Mouse (Mus musculus) limb, embryonic 11.5 days (tissue): Measurements from ENCODE around the gene Bcl9l. TPM values are rescaled to one million over a fixed set of nuclear protein-coding genes. Genes with fewer than 3 reads are reported as not detected.

Source experiments
- ATAC-seq: fragments of 200-750 bp; cut with Nextera tagmentation; 2 replicates; pipeline ENCODE4 v1.8.0; 2017; ENCODE audit warnings: low read depth; ENCODE audit not compliant: insufficient number of reproducible peaks, low FRiP score, low TSS enrichment
- DNase-seq: peaks from one replicate; pipeline ENCODE4 v3.0.0-alpha.2; 2015; ENCODE audit warnings: low spot score
- H3K27ac ChIP-seq: fragments of 300-500 bp; sonication (generic); replicated peaks from 2 replicates; pipeline ENCODE4 v1.5.1; 2014; ENCODE audit warnings: low read depth, mild to moderate bottlenecking, low read length
- H3K27me3 ChIP-seq: fragments of 300-500 bp; sonication (generic); 2 replicates; pipeline ENCODE4 v1.6.1; 2014; ENCODE audit warnings: mild to moderate bottlenecking, low read length, mixed read lengths; ENCODE audit not compliant: control insufficient read depth, insufficient read depth
- H3K36me3 ChIP-seq: fragments of 300-500 bp; sonication (generic); 2 replicates; pipeline ENCODE4 v1.6.1; 2014; ENCODE audit warnings: mild to moderate bottlenecking, low read length, moderate library complexity, mixed read lengths; ENCODE audit not compliant: control insufficient read depth, insufficient read depth
- H3K4me1 ChIP-seq: fragments of 300-500 bp; sonication (generic); 2 replicates; pipeline ENCODE4 v1.6.1; 2014; ENCODE audit warnings: low read length, mixed read lengths; ENCODE audit not compliant: control insufficient read depth, insufficient read depth
- H3K4me2 ChIP-seq: fragments of 300-500 bp; sonication (generic); 2 replicates; pipeline ENCODE4 v1.6.1; 2014; ENCODE audit warnings: low read depth, mild to moderate bottlenecking, moderate library complexity; ENCODE audit not compliant: severe bottlenecking
- H3K4me3 ChIP-seq: fragments of 300-500 bp; sonication (generic); 2 replicates; pipeline ENCODE4 v1.5.1; 2014; ENCODE audit warnings: low read depth, low read length
- H3K9ac ChIP-seq: fragments of 300-500 bp; sonication (generic); 2 replicates; pipeline ENCODE4 v1.6.1; 2014; ENCODE audit warnings: mild to moderate bottlenecking, low read length
- H3K9me3 ChIP-seq: fragments of 300-500 bp; sonication (generic); 2 replicates; pipeline ENCODE4 v1.6.1; 2016; ENCODE audit warnings: low read length; ENCODE audit not compliant: control insufficient read depth
- WGBS: fragments of 180-500 bp; shearing (Covaris S2); extraction: QIAGEN DNeasy Blood & Tissue Kit; methylation state at CpG from one replicate; pipeline ENCODE4 v1.1.7; 2014; 5-methylcytosine and 5-hydroxymethylcytosine counted together
- polyA plus RNA-seq: library from polyadenylated mRNA; unstranded; fragments of >200 nt; fragmentation: Nextera tagmentation; extraction: Ambion mirVana; gene quantifications from 2 replicates; pipeline ENCODE4 v1.2.1, GENCODE M21; 2014

Bcl9l gene
- polyA plus RNA-seq, 1 experiment from 2014 or later, result 11.6 TPM

DNA sequence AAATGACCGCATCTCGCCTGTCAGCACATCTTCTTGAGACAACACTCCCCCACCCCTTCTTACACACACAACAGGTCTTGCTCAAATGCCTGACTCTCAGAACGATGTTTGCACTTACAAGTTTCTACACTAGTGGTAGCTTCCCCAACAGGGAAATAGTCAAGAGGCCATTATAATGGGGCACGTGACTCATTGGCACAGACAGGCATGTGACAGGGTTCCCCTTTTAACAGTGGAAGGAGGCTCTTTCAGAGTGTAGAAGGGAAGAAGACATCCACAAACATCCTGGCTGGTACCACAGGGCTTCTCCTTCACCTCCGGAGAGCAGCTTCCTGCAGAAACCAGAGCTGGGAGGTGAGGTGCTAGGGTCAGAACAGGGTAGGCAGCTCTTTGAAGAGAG, 20.7 kb upstream of the Bcl9l start:
- no peak for DNase-seq
- no peak overlapping the region for H3K27ac ChIP-seq
- H3K4me2 ChIP-seq, result no peak overlapping the region
- no peaks in the 10 kb centered on the region for H3K27me3 ChIP-seq
- no peaks in the 10 kb centered on the region for H3K9me3 ChIP-seq
- no peak overlapping the region for H3K9ac ChIP-seq
- 83% methylated on average over 5 of the region's 5 CpGs for WGBS
- H3K4me1 ChIP-seq, result 0 out of 2 replicates have a peak, but pooled peaks cover 2% of the 10 kb centered on the region
- H3K4me3 ChIP-seq, result no peak overlapping the region
- ATAC-seq, result no peak
- H3K36me3 ChIP-seq, result no peaks in the 10 kb centered on the region

DNA sequence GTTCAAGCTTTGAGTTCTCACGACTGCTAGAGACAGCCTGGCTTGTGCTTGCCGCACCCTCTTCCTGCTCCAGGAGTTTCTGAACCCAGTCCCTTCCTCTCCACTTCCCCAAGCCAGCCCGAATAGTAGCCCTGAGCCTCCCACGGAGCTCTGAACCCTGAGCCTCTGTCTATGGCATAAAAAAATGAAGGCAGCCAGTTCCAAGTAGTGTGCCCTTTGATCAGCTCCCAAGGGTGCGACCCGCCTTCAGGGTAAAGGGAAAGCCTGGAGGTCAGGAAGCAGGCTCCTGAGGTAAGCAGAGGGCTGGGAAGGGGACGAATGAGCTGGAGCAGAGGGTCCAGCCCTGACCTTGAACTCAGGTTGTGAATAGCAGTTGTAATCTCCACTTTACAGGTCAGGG, 14.4 kb upstream of the Bcl9l start:
- H3K36me3 ChIP-seq, result no peaks in the 10 kb centered on the region
- 58% methylated on average over 7 of the region's 7 CpGs for WGBS

DNA sequence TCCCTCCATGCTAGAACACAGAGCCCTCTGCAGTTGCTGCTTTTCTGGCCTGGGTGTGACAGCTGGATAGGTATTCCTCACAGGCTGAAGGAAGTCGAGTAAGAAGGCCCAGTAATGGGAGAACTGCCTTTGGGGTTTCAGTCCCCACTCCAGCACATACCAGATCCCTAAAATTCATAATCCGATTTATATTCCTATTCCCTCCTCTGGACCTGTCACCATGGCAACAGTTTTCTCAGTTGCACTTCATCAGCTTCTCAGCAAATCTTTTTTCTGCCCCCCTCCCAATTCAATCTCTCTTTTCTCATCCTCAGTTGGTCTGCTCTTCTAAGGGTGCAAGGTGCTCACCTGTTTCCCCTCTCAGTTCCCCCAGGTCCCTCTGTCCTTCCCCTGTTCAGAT, 13.8 kb upstream of the Bcl9l start:
- Histone ChIP-seq H3K9ac (no peak overlapping the region), H3K9me3 (no peaks in the 10 kb centered on the region), H3K4me1 (no peaks in the 10 kb centered on the region), H3K27me3 (no peaks in the 10 kb centered on the region), H3K4me3 (no peak overlapping the region), H3K36me3 (no peaks in the 10 kb centered on the region), H3K27ac (no peak overlapping the region), H3K4me2 (no peak overlapping the region)
- no peak for ATAC-seq
- WGBS, result 61% methylated on average over 2 of the region's 2 CpGs
- no peak for DNase-seq

More for the DNA sequence above, 14.4 kb upstream of the Bcl9l start:
- H3K27ac ChIP-seq, result no peak overlapping the region
- H3K9me3 ChIP-seq, result no peaks in the 10 kb centered on the region
- no peak for DNase-seq
- ATAC-seq, result no peak
- no peaks in the 10 kb centered on the region for H3K27me3 ChIP-seq
- no peaks in the 10 kb centered on the region for H3K4me1 ChIP-seq
- H3K9ac ChIP-seq, result no peak overlapping the region
- no peak overlapping the region; the same call in 1 of the 2 replicates for H3K4me2 ChIP-seq
- H3K4me3 ChIP-seq, result no peak overlapping the region

DNA sequence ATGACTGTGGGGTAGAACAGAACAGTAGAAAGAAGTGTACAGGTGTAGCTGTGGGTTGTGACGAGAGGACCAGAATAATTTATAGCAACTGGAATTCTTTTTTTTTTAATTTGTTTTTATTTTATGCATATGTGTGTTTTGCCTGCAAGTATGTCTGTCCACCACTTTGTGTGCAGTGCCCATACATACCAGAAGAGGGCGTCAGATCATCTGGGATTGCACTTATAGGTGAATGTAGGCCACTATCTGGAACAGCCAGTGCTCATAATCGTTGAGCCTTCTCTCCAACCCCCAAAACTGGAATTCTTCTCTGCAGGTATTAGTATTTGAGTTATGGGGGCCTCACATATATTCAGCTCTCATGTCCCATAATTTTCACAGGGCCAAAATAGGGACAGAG, 9.4 kb upstream of the Bcl9l start:
- DNase-seq (no peak), ATAC-seq (no peak)
- no peak overlapping the region for H3K9ac ChIP-seq
- H3K4me2 ChIP-seq, result no peak overlapping the region
- no peaks in the 10 kb centered on the region for H3K9me3 ChIP-seq
- peaks cover 5% of the 10 kb centered on the region; the same call in 1 of the 2 replicates for H3K4me1 ChIP-seq
- no peak overlapping the region for H3K27ac ChIP-seq
- no peaks in the 10 kb centered on the region for H3K27me3 ChIP-seq
- no peak overlapping the region for H3K4me3 ChIP-seq
- no peaks in the 10 kb centered on the region for H3K36me3 ChIP-seq
- WGBS, result 61% methylated on average over 3 of the region's 3 CpGs

DNA sequence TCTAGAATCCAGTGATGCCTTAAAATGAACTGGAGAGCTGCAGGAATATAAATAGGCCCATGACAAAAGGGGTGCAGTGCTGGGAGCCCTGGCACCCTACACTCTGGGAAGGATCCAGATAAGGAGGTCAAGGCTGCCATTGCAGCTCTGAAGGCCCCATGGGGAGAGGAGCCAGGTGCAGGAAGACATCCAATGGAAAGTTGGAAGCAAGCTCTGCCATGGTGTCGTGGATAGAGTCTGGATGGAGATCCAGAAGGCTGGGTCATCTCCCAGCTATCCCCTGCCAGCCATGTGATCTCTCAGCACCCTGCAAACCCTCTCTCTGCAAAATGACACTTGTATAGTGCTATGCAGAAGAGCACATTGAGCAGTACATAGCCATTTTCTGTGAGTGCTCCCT, 8.3 kb upstream of the Bcl9l start:
- Histone ChIP-seq H3K9me3 (no peaks in the 10 kb centered on the region), H3K9ac (no peak overlapping the region), H3K27ac (no peak overlapping the region), H3K27me3 (no peaks in the 10 kb centered on the region), H3K36me3 (no peaks in the 10 kb centered on the region), H3K4me1 (peaks cover 5% of the 10 kb centered on the region; the same call in 1 of the 2 replicates), H3K4me3 (no peak overlapping the region), H3K4me2 (no peak overlapping the region)
- DNase-seq, result no peak
- no peak for ATAC-seq
- 60% methylated on average over 1 of the region's 1 CpGs for WGBS

DNA sequence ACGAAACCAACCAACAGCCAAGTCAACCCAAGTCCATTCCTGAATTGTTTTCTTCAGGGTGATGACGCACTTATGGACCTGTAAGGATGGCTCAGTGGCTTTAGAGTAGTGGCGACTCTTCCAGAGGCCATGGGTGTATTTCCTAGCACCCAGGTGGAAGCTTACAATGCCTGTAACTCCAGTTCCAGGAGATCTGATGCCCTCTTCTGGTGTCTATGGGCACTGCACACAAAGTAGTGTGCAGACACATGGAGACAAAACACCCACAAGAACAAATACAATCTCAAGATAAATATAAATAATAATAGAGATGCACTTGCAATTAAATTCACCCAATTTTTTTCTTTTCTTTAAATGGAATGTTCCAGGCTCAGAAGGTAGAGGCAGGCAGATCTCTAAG, 6.7 kb upstream of the Bcl9l start:
- no peak overlapping the region for H3K27ac ChIP-seq
- DNase-seq, result no peak
- peaks cover 11% of the 10 kb centered on the region; the same call in 1 of the 2 replicates for H3K4me1 ChIP-seq
- H3K4me3 ChIP-seq, result no peak overlapping the region
- no peak overlapping the region for H3K4me2 ChIP-seq
- no peaks in the 10 kb centered on the region for H3K9me3 ChIP-seq
- ATAC-seq, result no peak
- 94% methylated on average over 3 of the region's 3 CpGs for WGBS
- H3K9ac ChIP-seq, result no peak overlapping the region
- H3K27me3 ChIP-seq, result no peaks in the 10 kb centered on the region
- H3K36me3 ChIP-seq, result no peaks in the 10 kb centered on the region

DNA sequence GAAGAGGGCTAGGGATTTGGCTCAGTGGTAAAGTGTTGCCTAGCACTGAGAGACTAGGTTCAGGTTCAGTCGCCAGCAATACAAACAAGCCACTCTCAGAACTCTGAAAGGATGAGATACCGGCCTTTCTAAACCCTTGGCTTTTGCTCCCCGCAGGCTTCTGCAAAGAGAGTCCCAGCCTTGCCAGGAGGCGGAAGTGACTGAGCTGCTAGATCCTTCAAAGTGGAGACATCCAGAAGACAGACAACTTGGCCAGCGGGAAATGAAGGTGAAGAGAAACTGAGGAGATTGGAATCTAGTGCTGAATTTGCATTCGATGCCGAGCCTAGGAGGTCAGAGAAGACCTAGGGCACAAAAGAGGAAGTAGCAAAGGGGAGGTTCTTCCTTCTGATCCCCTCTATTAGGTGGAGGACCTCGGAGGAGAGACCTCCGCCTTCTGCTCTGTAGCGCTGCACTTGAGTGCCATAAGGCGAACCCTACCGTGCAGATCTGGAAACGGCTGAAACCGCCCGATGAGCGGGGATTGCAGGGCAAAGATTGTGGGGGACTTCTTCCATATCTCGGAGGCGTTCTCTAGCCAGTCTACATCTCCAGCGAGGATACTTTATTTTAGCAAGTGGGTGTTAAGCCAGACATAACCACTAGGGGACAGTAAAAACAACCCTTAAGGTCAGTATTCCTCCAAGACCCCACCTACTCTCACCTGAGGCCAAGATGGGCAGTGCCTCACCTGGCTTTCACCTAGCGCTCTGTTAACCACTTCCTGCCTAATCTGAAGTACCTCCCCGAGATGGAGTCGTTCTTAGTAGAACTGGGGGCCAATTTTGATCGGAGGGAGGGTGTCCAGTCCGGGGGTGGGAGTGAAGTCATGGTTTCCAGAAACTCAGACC, 5.0 kb upstream of the Bcl9l start:
- Histone ChIP-seq H3K27ac (no peak overlapping the region), H3K4me3 (peak overlapping the region; percentile 57), H3K9me3 (no peaks in the 10 kb centered on the region), H3K9ac (peak overlapping the region; percentile 38; the same call in 1 of the 2 replicates), H3K36me3 (no peaks in the 10 kb centered on the region), H3K4me2 (peak overlapping the region; percentile 93), H3K27me3 (no peaks in the 10 kb centered on the region), H3K4me1 (peaks cover 15% of the 10 kb centered on the region; the same call in 1 of the 2 replicates)
- 4% methylated on average over 24 of the region's 24 CpGs for WGBS
- DNase-seq, result peak; percentile 50
- no peak for ATAC-seq

DNA sequence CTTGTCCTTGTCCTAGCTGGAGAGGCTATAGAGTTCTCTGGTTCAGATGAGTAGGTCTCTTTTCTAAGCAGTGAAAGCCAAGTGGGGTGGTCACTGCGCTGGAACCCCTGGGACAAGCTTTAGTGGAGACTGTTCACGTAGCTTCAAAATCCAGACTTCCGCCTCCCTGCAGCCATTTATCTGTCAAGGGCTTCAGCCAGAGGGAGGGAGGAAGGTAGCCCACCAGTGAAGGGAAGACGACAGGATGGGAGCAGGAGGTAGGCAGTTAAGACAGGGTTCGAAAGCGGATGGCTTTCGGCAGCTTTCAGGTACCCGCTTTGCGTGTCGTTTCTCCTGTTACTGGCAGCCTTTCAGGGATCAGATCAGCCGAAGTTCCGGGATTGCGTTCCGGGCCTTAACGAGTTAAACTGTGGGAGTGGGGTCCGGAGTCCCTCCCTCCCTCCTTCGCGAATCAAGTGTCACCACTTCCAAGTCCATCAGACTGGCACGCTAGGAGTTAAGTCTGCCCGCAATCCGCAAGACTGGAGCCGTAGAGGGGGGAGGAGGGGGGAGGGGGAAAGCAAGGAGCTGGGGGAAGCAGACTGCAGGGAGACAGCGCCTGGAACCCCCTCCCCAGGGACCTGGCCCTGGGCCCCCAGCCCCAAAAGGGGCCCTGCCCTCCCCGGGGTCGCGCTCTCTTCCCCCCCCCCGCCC, 4.2 kb upstream of the Bcl9l start:
- no peaks in the 10 kb centered on the region for H3K9me3 ChIP-seq
- DNase-seq (peak; percentile 92), ATAC-seq (peak; percentile 72)
- peak overlapping the region; percentile 93 for H3K4me2 ChIP-seq
- under 1% methylated on average over 23 of the region's 27 CpGs for WGBS
- H3K36me3 ChIP-seq, result no peaks in the 10 kb centered on the region
- H3K27ac ChIP-seq, result peak overlapping the region; percentile 94
- peak overlapping the region; percentile 57 for H3K4me3 ChIP-seq
- peak overlapping the region; percentile 61 for H3K9ac ChIP-seq
- H3K27me3 ChIP-seq, result no peaks in the 10 kb centered on the region
- H3K4me1 ChIP-seq, result peaks cover 15% of the 10 kb centered on the region; the same call in 1 of the 2 replicates
